Mouse (Mus musculus): ENCODE measurements around the gene Camk1d. TPM values are rescaled to one million over a fixed set of nuclear protein-coding genes. Genes with fewer than 3 reads are reported as not detected.

Gene Camk1d
- polyA plus RNA-seq, 1 experiment from 2014 or later: 3.3 TPM

- no peaks in the 10 kb centered on the region for H3K27me3 ChIP-seq
- ATAC-seq (ENCODE audit: low FRiP score): no peak
- H3K9ac ChIP-seq: no peak overlapping the region
- 47% methylated on average over 2 of the region's 2 CpGs for WGBS
- no peaks in the 10 kb centered on the region for H3K36me3 ChIP-seq
- H3K4me2 ChIP-seq (replicated peaks): no peak overlapping the region
- no peaks in the 10 kb centered on the region for H3K4me1 ChIP-seq
- no peak overlapping the region for H3K27ac ChIP-seq
- no peak overlapping the region for H3K4me3 ChIP-seq
- no peaks in the 10 kb centered on the region for H3K9me3 ChIP-seq (replicated peaks)
Measured at GRCm38 (mm10) chr2:5533868-5534267, 180.4 kb downstream of the Camk1d start.

- no peak for ATAC-seq (ENCODE audit: low FRiP score)
- H3K4me3 ChIP-seq: no peak overlapping the region
Measured at GRCm38 (mm10) chr2:5529992-5530391, 184.3 kb downstream of the Camk1d start.

GRCm38 (mm10) chr2:5519221-5519669 lies 195.1 kb downstream of the Camk1d start:
- Histone ChIP-seq H3K36me3 (no peaks in the 10 kb centered on the region), H3K4me2 (replicated peaks) (no peak overlapping the region), H3K4me1 (no peaks in the 10 kb centered on the region), H3K27ac (no peak overlapping the region), H3K27me3 (no peaks in the 10 kb centered on the region), H3K9me3 (replicated peaks) (no peaks in the 10 kb centered on the region), H3K4me3 (no peak overlapping the region), H3K9ac (no peak overlapping the region)
- no peak for ATAC-seq (ENCODE audit: low FRiP score)
- 63% methylated on average over 8 of the region's 8 CpGs for WGBS

More at GRCm38 (mm10) chr2:5529992-5530391, 184.3 kb downstream of the Camk1d start:
- Histone ChIP-seq H3K4me2 (replicated peaks) (no peak overlapping the region), H3K27ac (no peak overlapping the region), H3K4me1 (no peaks in the 10 kb centered on the region), H3K36me3 (no peaks in the 10 kb centered on the region), H3K9ac (no peak overlapping the region), H3K27me3 (no peaks in the 10 kb centered on the region), H3K9me3 (replicated peaks) (no peaks in the 10 kb centered on the region)
- WGBS: 77% methylated on average over 2 of the region's 2 CpGs

GRCm38 (mm10) chr2:5515106-5515505 lies 199.2 kb downstream of the Camk1d start:
- H3K36me3 ChIP-seq: no peaks in the 10 kb centered on the region
- no peaks in the 10 kb centered on the region for H3K27me3 ChIP-seq
- H3K27ac ChIP-seq: no peak overlapping the region
- ATAC-seq (ENCODE audit: low FRiP score): no peak
- H3K4me3 ChIP-seq: no peak overlapping the region
- 78% methylated on average over 2 of the region's 2 CpGs for WGBS
- H3K9ac ChIP-seq: no peak overlapping the region
- no peaks in the 10 kb centered on the region for H3K4me1 ChIP-seq
- no peaks in the 10 kb centered on the region for H3K9me3 ChIP-seq (replicated peaks)
- no peak overlapping the region for H3K4me2 ChIP-seq (replicated peaks)

GRCm38 (mm10) chr2:5514095-5514494 lies 200.2 kb downstream of the Camk1d start:
- no peaks in the 10 kb centered on the region for H3K9me3 ChIP-seq (replicated peaks)
- WGBS: 96% methylated on average over 5 of the region's 5 CpGs
- H3K27ac ChIP-seq: no peak overlapping the region
- no peaks in the 10 kb centered on the region for H3K4me1 ChIP-seq
- no peaks in the 10 kb centered on the region for H3K27me3 ChIP-seq
- ATAC-seq (ENCODE audit: low FRiP score): no peak
- H3K4me2 ChIP-seq (replicated peaks): no peak overlapping the region
- no peak overlapping the region for H3K4me3 ChIP-seq
- no peaks in the 10 kb centered on the region for H3K36me3 ChIP-seq
- H3K9ac ChIP-seq: no peak overlapping the region

- Histone ChIP-seq H3K9ac (no peak overlapping the region), H3K4me2 (replicated peaks) (no peak overlapping the region), H3K9me3 (replicated peaks) (no peaks in the 10 kb centered on the region), H3K27ac (no peak overlapping the region), H3K4me3 (no peak overlapping the region), H3K27me3 (no peaks in the 10 kb centered on the region), H3K36me3 (no peaks in the 10 kb centered on the region), H3K4me1 (no peaks in the 10 kb centered on the region)
- 98% methylated on average over 2 of the region's 2 CpGs for WGBS
- no peak for ATAC-seq (ENCODE audit: low FRiP score)
Measured at GRCm38 (mm10) chr2:5513621-5514020, 200.7 kb downstream of the Camk1d start.

- H3K9me3 ChIP-seq (replicated peaks): 0 out of 2 replicates have a peak, but pooled peaks cover 3% of the 10 kb centered on the region
- 87% methylated on average over 6 of the region's 6 CpGs for WGBS
Measured at GRCm38 (mm10) chr2:5510042-5510441, 204.3 kb downstream of the Camk1d start.

GRCm38 (mm10) chr2:5499620-5500019 lies 214.7 kb downstream of the Camk1d start:
- Histone ChIP-seq H3K27me3 (no peaks in the 10 kb centered on the region), H3K4me3 (no peak overlapping the region), H3K9ac (no peak overlapping the region), H3K4me2 (replicated peaks) (no peak overlapping the region), H3K4me1 (no peaks in the 10 kb centered on the region), H3K9me3 (replicated peaks) (no peaks in the 10 kb centered on the region), H3K36me3 (no peaks in the 10 kb centered on the region), H3K27ac (no peak overlapping the region)
- ATAC-seq (ENCODE audit: low FRiP score): no peak
- 77% methylated on average over 4 of the region's 4 CpGs for WGBS

More at GRCm38 (mm10) chr2:5510042-5510441, 204.3 kb downstream of the Camk1d start:
- H3K9ac ChIP-seq: no peak overlapping the region
- no peak overlapping the region for H3K4me2 ChIP-seq (replicated peaks)
- no peak for ATAC-seq (ENCODE audit: low FRiP score)
- H3K4me3 ChIP-seq: no peak overlapping the region
- H3K4me1 ChIP-seq: no peaks in the 10 kb centered on the region
- H3K27me3 ChIP-seq: no peaks in the 10 kb centered on the region; the same call in 1 of the 2 replicates
- no peak overlapping the region for H3K27ac ChIP-seq
- H3K36me3 ChIP-seq: no peaks in the 10 kb centered on the region

GRCm38 (mm10) chr2:5489916-5490315 lies 224.4 kb downstream of the Camk1d start:
- Histone ChIP-seq H3K4me3 (no peak overlapping the region), H3K4me1 (no peaks in the 10 kb centered on the region), H3K36me3 (no peaks in the 10 kb centered on the region), H3K4me2 (replicated peaks) (no peak overlapping the region), H3K9ac (no peak overlapping the region), H3K9me3 (replicated peaks) (no peaks in the 10 kb centered on the region), H3K27ac (no peak overlapping the region), H3K27me3 (no peaks in the 10 kb centered on the region)
- ATAC-seq (ENCODE audit: low FRiP score): no peak
- WGBS: 70% methylated on average over 5 of the region's 5 CpGs

- Histone ChIP-seq H3K27ac (no peak overlapping the region), H3K9me3 (replicated peaks) (no peaks in the 10 kb centered on the region), H3K36me3 (no peaks in the 10 kb centered on the region), H3K27me3 (no peaks in the 10 kb centered on the region), H3K4me3 (no peak overlapping the region), H3K4me1 (no peaks in the 10 kb centered on the region), H3K9ac (no peak overlapping the region), H3K4me2 (replicated peaks) (no peak overlapping the region)
- 88% methylated on average over 3 of the region's 3 CpGs for WGBS
- no peak for ATAC-seq (ENCODE audit: low FRiP score)
Measured at GRCm38 (mm10) chr2:5487344-5487743, 227.0 kb downstream of the Camk1d start.

GRCm38 (mm10) chr2:5486663-5487062 lies 227.7 kb downstream of the Camk1d start:
- no peak overlapping the region for H3K4me3 ChIP-seq
- no peaks in the 10 kb centered on the region for H3K4me1 ChIP-seq
- no peak for ATAC-seq (ENCODE audit: low FRiP score)
- H3K9me3 ChIP-seq (replicated peaks): no peaks in the 10 kb centered on the region
- WGBS: 88% methylated on average over 7 of the region's 7 CpGs
- no peak overlapping the region for H3K27ac ChIP-seq
- H3K36me3 ChIP-seq: no peaks in the 10 kb centered on the region
- H3K27me3 ChIP-seq: no peaks in the 10 kb centered on the region
- H3K9ac ChIP-seq: no peak overlapping the region
- no peak overlapping the region for H3K4me2 ChIP-seq (replicated peaks)

- Histone ChIP-seq H3K9me3 (replicated peaks) (no peaks in the 10 kb centered on the region), H3K4me3 (no peak overlapping the region), H3K9ac (no peak overlapping the region), H3K4me2 (replicated peaks) (no peak overlapping the region), H3K27me3 (no peaks in the 10 kb centered on the region), H3K36me3 (no peaks in the 10 kb centered on the region), H3K4me1 (no peaks in the 10 kb centered on the region), H3K27ac (no peak overlapping the region)
- 93% methylated on average over 6 of the region's 6 CpGs for WGBS
- ATAC-seq (ENCODE audit: low FRiP score): no peak
Measured at GRCm38 (mm10) chr2:5485786-5486185, 228.5 kb downstream of the Camk1d start.

GRCm38 (mm10) chr2:5479886-5480285 lies 234.4 kb downstream of the Camk1d start:
- H3K4me2 ChIP-seq (replicated peaks): no peak overlapping the region
- no peak for ATAC-seq (ENCODE audit: low FRiP score)
- no peak overlapping the region for H3K9ac ChIP-seq
- no peaks in the 10 kb centered on the region for H3K4me1 ChIP-seq
- WGBS: 92% methylated on average over 3 of the region's 3 CpGs
- H3K36me3 ChIP-seq: no peaks in the 10 kb centered on the region
- H3K9me3 ChIP-seq (replicated peaks): no peaks in the 10 kb centered on the region
- H3K27ac ChIP-seq: no peak overlapping the region
- no peaks in the 10 kb centered on the region for H3K27me3 ChIP-seq
- H3K4me3 ChIP-seq: no peak overlapping the region

All from hindbrain, embryonic 12.5 days (tissue).